ENCODE assay signal across 25 mouse cellular contexts in the genomic region with DNA sequence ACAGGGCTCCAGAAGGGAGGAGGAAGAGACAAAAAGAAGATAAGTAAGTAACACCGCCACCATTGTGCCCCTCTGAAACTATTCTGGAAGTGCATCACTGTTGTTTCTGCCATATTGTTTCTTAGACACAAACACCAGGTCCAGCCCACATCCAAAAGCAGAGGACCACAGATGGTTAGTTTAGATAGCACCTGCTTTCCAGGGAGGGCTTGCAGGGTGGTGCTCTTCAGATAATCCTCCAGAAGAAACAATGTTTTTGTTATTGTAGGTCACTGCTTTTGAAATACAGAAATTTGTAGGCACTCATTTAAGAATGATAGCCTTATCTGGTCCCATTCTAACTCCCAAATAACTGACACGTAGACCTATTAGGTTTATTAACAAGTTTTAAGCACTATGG. TPM values are rescaled to one million over a fixed set of nuclear protein-coding genes. Genes with fewer than 3 reads are reported as not detected.
DNase-seq lines count a peak whose midpoint lies in the region; ATAC-seq and TF ChIP-seq lines count a peak whose summit lies in the region.
"Had no signal": no experiment of that assay in that cellular context is flagged by ENCODE, and none has a peak within 500 bp of the region (broad histone marks: within the 10 kb centered on the region; RNA-seq: fewer than 3 reads in every experiment).

No protein-coding gene starts in this region.

- H3K9me3 ChIP-seq in liver, embryonic 13.5 days (replicated peaks), result no peaks in the 10 kb centered on the region
- H3K9me3 ChIP-seq in liver, embryonic 11.5 days (ENCODE audit: control insufficient read depth, low read length), result peaks cover 2% of the 10 kb centered on the region; the same call in 1 of the 2 replicates
- no peaks in the 10 kb centered on the region; the same call in 1 of the 2 replicates for H3K9me3 ChIP-seq in liver, postnatal 0 days (ENCODE audit: low read length)
- H3K9me3 ChIP-seq: embryonic facial prominence, embryonic 12.5 days; embryonic facial prominence, embryonic 15.5 days; forebrain, embryonic 12.5 days; forebrain, embryonic 15.5 days; G1E; heart, embryonic 10.5 days; hindbrain, embryonic 15.5 days had no signal

- ATAC-seq in liver, embryonic 13.5 days (ENCODE audit: low read depth), result peak; percentile 60; the same call in 1 of the 2 replicates
- no peak; the same call in 1 of the 2 replicates for ATAC-seq in liver, embryonic 11.5 days (replicated peaks; ENCODE audit: low FRiP score)
- ATAC-seq in common myeloid progenitor, adult 5-6 weeks (replicated peaks; ENCODE audit: low read depth, poor library complexity, severe bottlenecking), result peak; percentile 42; the same call in 1 of the 2 replicates
- no peak for ATAC-seq in liver, postnatal 0 days
- ATAC-seq: forebrain, embryonic 15.5 days had no signal

- intact Hi-C loops in gastrocnemius, postnatal 14 days (cut with DNase I; ENCODE audit: low total_unique reads), result no loop called here

- no peak for TF ChIP-seq CTCF in liver, postnatal 0 days (IDR thresholded peaks at IDR 0.05; ENCODE audit: low read depth)
- TF ChIP-seq CTCF in thymus, adult 2 months (IDR thresholded peaks at IDR 0.05; ENCODE audit: borderline replicate concordance, control insufficient read depth, extremely low read depth, insufficient read depth, low read length, poor library complexity), result no peak

- no peak for TF ChIP-seq POLR2A in thymus, adult 2 months (IDR thresholded peaks at IDR 0.05; ENCODE audit: control insufficient read depth, extremely low read depth, insufficient read depth, low read length, poor library complexity)

- 0 out of 2 replicates have a peak, but pooled peaks have one; percentile 13 for TF ChIP-seq EP300 in liver, postnatal 0 days (IDR thresholded peaks at IDR 0.05; ENCODE audit: low read depth)

- WGBS in liver, embryonic 13.5 days (ENCODE audit: insufficient replicate concordance), result 39% methylated on average over 2 of the region's 2 CpGs
- WGBS in liver, embryonic 11.5 days, result 68% methylated on average over 2 of the region's 2 CpGs
- WGBS in liver, postnatal 0 days (ENCODE audit: insufficient replicate concordance), result 63% methylated on average over 2 of the region's 2 CpGs
- 98% methylated on average over 2 of the region's 2 CpGs for WGBS in thymus, adult 2 months

- H3K27ac ChIP-seq in liver, embryonic 13.5 days, result no peak overlapping the region
- no peak overlapping the region for H3K27ac ChIP-seq in liver, embryonic 11.5 days (ENCODE audit: low read depth, low read length)
- no peak overlapping the region for H3K27ac ChIP-seq in liver, postnatal 0 days (ENCODE audit: low read depth)
- no peak overlapping the region for H3K27ac ChIP-seq in thymus, adult 2 months (ENCODE audit: control insufficient read depth, insufficient read depth, low read length)
- H3K27ac ChIP-seq: embryonic facial prominence, embryonic 12.5 days; embryonic facial prominence, embryonic 15.5 days; forebrain, embryonic 12.5 days; forebrain, embryonic 15.5 days; heart, adult 2 months; heart, embryonic 10.5 days; hindbrain, embryonic 12.5 days; hindbrain, embryonic 15.5 days had no signal

- 0 out of 2 replicates have a peak, but pooled peaks cover 4% of the 10 kb centered on the region for H3K27me3 ChIP-seq in liver, embryonic 13.5 days
- H3K27me3 ChIP-seq in liver, embryonic 11.5 days (replicated peaks; ENCODE audit: control insufficient read depth, insufficient read depth, low read length), result no peaks in the 10 kb centered on the region; the same call in 1 of the 2 replicates
- H3K27me3 ChIP-seq in liver, postnatal 0 days (ENCODE audit: insufficient read depth, low read length), result no peaks in the 10 kb centered on the region
- no peaks in the 10 kb centered on the region for H3K27me3 ChIP-seq in thymus, adult 2 months (ENCODE audit: control insufficient read depth, insufficient read depth, low read length)
- H3K27me3 ChIP-seq: embryonic facial prominence, embryonic 12.5 days; embryonic facial prominence, embryonic 15.5 days; forebrain, embryonic 12.5 days; forebrain, embryonic 15.5 days; hindbrain, embryonic 12.5 days; hindbrain, embryonic 15.5 days had no signal

- H3K4me1 ChIP-seq in liver, embryonic 13.5 days (replicated peaks), result peaks cover 20% of the 10 kb centered on the region
- peaks cover 4% of the 10 kb centered on the region; the same call in 1 of the 2 replicates for H3K4me1 ChIP-seq in liver, embryonic 11.5 days (replicated peaks; ENCODE audit: control insufficient read depth, insufficient read depth, low read length)
- H3K4me1 ChIP-seq in liver, postnatal 0 days (ENCODE audit: insufficient read depth), result no peaks in the 10 kb centered on the region
- 0 out of 2 replicates have a peak, but pooled peaks cover 2% of the 10 kb centered on the region for H3K4me1 ChIP-seq in thymus, adult 2 months (replicated peaks; ENCODE audit: control insufficient read depth, insufficient read depth, low read length)
- H3K4me1 ChIP-seq: embryonic facial prominence, embryonic 12.5 days; embryonic facial prominence, embryonic 15.5 days; forebrain, embryonic 15.5 days; hindbrain, embryonic 12.5 days; hindbrain, embryonic 15.5 days had no signal

- no peak overlapping the region for H3K4me2 ChIP-seq in liver, embryonic 13.5 days
- H3K4me2 ChIP-seq in liver, embryonic 11.5 days, result no peak overlapping the region
- H3K4me2 ChIP-seq in liver, postnatal 0 days (ENCODE audit: low read depth, low read length), result no peak overlapping the region
- H3K4me2 ChIP-seq: embryonic facial prominence, embryonic 12.5 days; embryonic facial prominence, embryonic 15.5 days; forebrain, embryonic 12.5 days; forebrain, embryonic 15.5 days; hindbrain, embryonic 12.5 days; hindbrain, embryonic 15.5 days had no signal

- no peaks in the 10 kb centered on the region for H3K36me3 ChIP-seq in liver, embryonic 13.5 days
- no peaks in the 10 kb centered on the region for H3K36me3 ChIP-seq in liver, embryonic 11.5 days (ENCODE audit: control insufficient read depth, insufficient read depth, low read length)
- no peaks in the 10 kb centered on the region for H3K36me3 ChIP-seq in liver, postnatal 0 days (replicated peaks; ENCODE audit: insufficient read depth, low read length)
- no peaks in the 10 kb centered on the region for H3K36me3 ChIP-seq in thymus, adult 2 months (ENCODE audit: control insufficient read depth, insufficient read depth, low read length)
- H3K36me3 ChIP-seq: embryonic facial prominence, embryonic 12.5 days; embryonic facial prominence, embryonic 15.5 days; forebrain, embryonic 12.5 days; forebrain, embryonic 15.5 days; G1E; heart, embryonic 10.5 days; hindbrain, embryonic 12.5 days; hindbrain, embryonic 15.5 days had no signal

- no peak overlapping the region for H3K4me3 ChIP-seq in liver, embryonic 13.5 days (replicated peaks)
- H3K4me3 ChIP-seq in liver, embryonic 11.5 days (ENCODE audit: low read depth, low read length), result no peak overlapping the region
- no peak overlapping the region for H3K4me3 ChIP-seq in liver, postnatal 0 days (ENCODE audit: low read depth, low read length)
- H3K4me3 ChIP-seq in thymus, adult 2 months (ENCODE audit: control insufficient read depth, insufficient read depth, low read length), result no peak overlapping the region
- H3K4me3 ChIP-seq: embryonic facial prominence, embryonic 12.5 days; embryonic facial prominence, embryonic 15.5 days; forebrain, embryonic 12.5 days; forebrain, embryonic 15.5 days; heart, adult 2 months; heart, embryonic 10.5 days; hindbrain, embryonic 12.5 days; hindbrain, embryonic 15.5 days had no signal

- H3K9ac ChIP-seq in liver, embryonic 13.5 days, result no peak overlapping the region
- H3K9ac ChIP-seq in liver, embryonic 11.5 days (ENCODE audit: low read depth, low read length), result no peak overlapping the region
- no peak overlapping the region for H3K9ac ChIP-seq in liver, postnatal 0 days (replicated peaks)
- H3K9ac ChIP-seq: embryonic facial prominence, embryonic 12.5 days; embryonic facial prominence, embryonic 15.5 days; forebrain, embryonic 12.5 days; forebrain, embryonic 15.5 days; hindbrain, embryonic 12.5 days; hindbrain, embryonic 15.5 days had no signal

- peak; percentile 6 for DNase-seq in liver, embryonic 13.5 days
- DNase-seq in liver, embryonic 11.5 days (ENCODE audit: low spot score), result no peak
- DNase-seq in liver, postnatal 0 days, result no peak
- no peak for DNase-seq in thymus, adult 2 months
- no peak for DNase-seq in urinary bladder, adult 2 months (ENCODE audit: low spot score)
- no peak for DNase-seq in gastrocnemius, postnatal 14 days
- DNase-seq: adrenal gland, adult 2 months; adrenal gland, postnatal 14 days; B cell, adult 2 months; cerebellum, adult 18-20 months; cerebellum, adult 9-10 months; cerebellum, postnatal 14 days; gastrocnemius, postnatal 36 days; heart, adult 2 months had no signal

RNA-seq across cellular contexts. Expression of a gene that starts 7.9 kb away (rescaled TPM):
- 0.13 and 0.22 TPM in 2 replicates for polyA plus RNA-seq in liver, embryonic 13.5 days (2015; fragmentation: Nextera tagmentation; extraction: Ambion mirVana)
- 0.36 and 0.99 TPM in 2 replicates for polyA plus RNA-seq in liver, embryonic 11.5 days (2014; fragmentation: Nextera tagmentation; extraction: Ambion mirVana)
- total RNA-seq in common myeloid progenitor, adult 5-6 weeks (2017), result 0.87 and 0.96 TPM in 2 replicates
- 0.15 and 0.16 TPM in 2 replicates for polyA plus RNA-seq in liver, postnatal 0 days (2015; fragmentation: Nextera tagmentation; extraction: Ambion mirVana)
- 10.5 and 11.8 TPM in 2 replicates for polyA plus RNA-seq in thymus, adult 2 months (2012; rRNA removed)
- polyA plus RNA-seq in urinary bladder, adult 2 months (2012; rRNA removed), result 38.2 and 49.5 TPM in 2 replicates
- under 1 TPM in 1 of 2 experiments, not detected in 1; 0.08 TPM for total RNA-seq in gastrocnemius, postnatal 14 days (2021)
- total RNA-seq: gastrocnemius, adult 8-10 months; granulocyte monocyte progenitor cell, adult 5-6 weeks had no signal
- polyA plus RNA-seq: G1E had no signal

RNA-seq across cellular contexts. Expression of a gene that starts 45.2 kb away (rescaled TPM):
- polyA plus RNA-seq in liver, embryonic 13.5 days (2015; fragmentation: Nextera tagmentation; extraction: Ambion mirVana), result 966 and 1,238 TPM in 2 replicates
- 1,403 and 1,404 TPM in 2 replicates for polyA plus RNA-seq in liver, embryonic 11.5 days (2014; fragmentation: Nextera tagmentation; extraction: Ambion mirVana)
- 1,806 and 1,849 TPM in 2 replicates for total RNA-seq in common myeloid progenitor, adult 5-6 weeks (2017)
- 546 and 587 TPM in 2 replicates for polyA plus RNA-seq in liver, postnatal 0 days (2015; fragmentation: Nextera tagmentation; extraction: Ambion mirVana)
- 154 and 162 TPM in 2 replicates for polyA plus RNA-seq in thymus, adult 2 months (2012; rRNA removed)
- polyA plus RNA-seq in urinary bladder, adult 2 months (2012; rRNA removed), result 639 and 754 TPM in 2 replicates
- total RNA-seq in gastrocnemius, postnatal 14 days (2021), result 100 to 1,000 TPM; 255 to 265 TPM

RNA-seq across cellular contexts. Expression of a gene that starts 45.6 kb away (rescaled TPM):
- polyA plus RNA-seq in liver, embryonic 13.5 days (2015; fragmentation: Nextera tagmentation; extraction: Ambion mirVana), result 285 and 331 TPM in 2 replicates
- polyA plus RNA-seq in liver, embryonic 11.5 days (2014; fragmentation: Nextera tagmentation; extraction: Ambion mirVana), result 468 and 477 TPM in 2 replicates
- total RNA-seq in common myeloid progenitor, adult 5-6 weeks (2017), result 503 and 530 TPM in 2 replicates
- 169 and 174 TPM in 2 replicates for polyA plus RNA-seq in liver, postnatal 0 days (2015; fragmentation: Nextera tagmentation; extraction: Ambion mirVana)
- 20.5 and 24.4 TPM in 2 replicates for polyA plus RNA-seq in thymus, adult 2 months (2012; rRNA removed)
- polyA plus RNA-seq in urinary bladder, adult 2 months (2012; rRNA removed), result 67.3 and 76.3 TPM in 2 replicates
- 10 to 100 TPM; 48.2 to 55.3 TPM for total RNA-seq in gastrocnemius, postnatal 14 days (2021)

Comparison
In these comparisons a context has a peak if more than half of its experiments do, and no peak if none do; other contexts are left out.
1. ATAC-seq: peak in liver, embryonic 13.5 days (single experiment) and common myeloid progenitor, adult 5-6 weeks (single experiment); none in liver, embryonic 11.5 days (single experiment) and liver, postnatal 0 days (single experiment).